Mouse (Mus musculus): Measurements from ENCODE around the gene Sirpa. TPM values are rescaled to one million over a fixed set of nuclear protein-coding genes. Genes with fewer than 3 reads are reported as not detected.

The Sirpa gene
- total and polyA plus RNA-seq, 3 experiments = 20.4 to 30.6 (median 27.1) TPM

DNA sequence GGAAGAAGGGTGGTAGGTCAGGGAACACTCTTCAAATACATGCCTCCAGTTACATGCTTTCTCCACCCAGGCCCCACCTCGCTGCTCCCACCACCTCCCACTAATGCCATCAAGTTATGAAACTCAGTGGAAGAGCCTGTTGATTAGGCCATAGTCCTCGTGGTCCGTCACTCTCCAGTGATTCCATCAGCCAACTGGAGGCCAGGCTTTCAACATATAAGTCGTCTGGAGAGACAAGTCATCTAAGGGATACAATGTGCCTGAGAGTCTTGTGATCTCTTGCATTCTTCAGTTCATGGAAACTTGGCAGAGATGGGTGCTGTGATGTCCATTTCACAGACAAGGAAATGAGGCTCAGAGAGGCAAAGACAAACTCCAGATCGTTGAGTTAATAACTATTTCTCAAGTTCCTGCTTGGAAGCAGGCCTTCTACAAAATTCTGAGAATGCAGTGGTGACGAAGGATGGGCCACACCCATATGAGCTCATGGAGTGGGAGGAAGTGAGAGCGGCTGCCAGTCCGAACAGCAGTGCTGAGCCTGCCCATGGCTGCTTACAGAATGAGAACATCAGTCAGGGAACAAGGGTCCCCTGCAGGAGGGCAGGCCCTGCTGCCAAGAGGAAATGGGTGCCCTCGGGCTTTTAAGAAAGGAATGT, 40.6 kb downstream of the Sirpa start:
- in situ Hi-C loops (cut with MboI; ENCODE audit: low pct_ligation_motif_present, low pct_unique_long_range_greater_than_20kb, low sequenced_read_pairs) (no loop called here), dilution Hi-C loops (cut with MboI; ENCODE audit: extremely low pct_ligation_motif_present, extremely low pct_unique_long_range_greater_than_20kb, low sequenced_read_pairs) (no loop called here)
- Histone ChIP-seq H3K27me3 (replicated peaks) (no peaks in the 10 kb centered on the region), H3K4me3 (replicated peaks in 1 of 3; ENCODE audit: low read depth in 2 of 3, low read length in 2 of 3, poor library complexity in 1 of 3) (no peak overlapping the region), H3K9ac (ENCODE audit: insufficient read depth, low read depth) (no peak overlapping the region), H3K27ac (ENCODE audit: insufficient read depth, low read depth) (no peak overlapping the region), H3K79me2 (replicated peaks; ENCODE audit: control insufficient read depth, extremely low read depth, insufficient read depth, poor library complexity, severe bottlenecking) (no peaks in the 10 kb centered on the region), H3K4me2 (ENCODE audit: insufficient read depth, low read depth, poor library complexity, severe bottlenecking) (peak overlapping the region; percentile 17; the same call in 1 of the 2 replicates), H3K9me3 (replicated peaks; ENCODE audit: low read length) (no peaks in the 10 kb centered on the region), H3K36me3 (replicated peaks in 1 of 2; ENCODE audit: control insufficient read depth in 1 of 2, insufficient read depth in 1 of 2, low read length in 1 of 2) (peaks cover 15 to 34% of the 10 kb centered on the region in 2 experiments), H3K4me1 (ENCODE audit: control insufficient read depth in 1 of 2, insufficient read depth in 2 of 2) (peaks cover 9 to 26% of the 10 kb centered on the region in 2 experiments)
- TF ChIP-seq MAX (IDR thresholded peaks at IDR 0.05; ENCODE audit: low read length) (peak; percentile 28), BHLHE40 (IDR thresholded peaks at IDR 0.05; ENCODE audit: low read depth, low read length) (no peak), HCFC1 (IDR thresholded peaks at IDR 0.05; ENCODE audit: low read depth, low read length) (0 out of 2 replicates have a peak, but pooled peaks have one; percentile 22), E2F4 (IDR thresholded peaks at IDR 0.05; ENCODE audit: insufficient replicate concordance, low read depth, low read length) (no peak), ZKSCAN1 (IDR thresholded peaks at IDR 0.05; ENCODE audit: borderline replicate concordance, low read depth, low read length) (no peak), CTCF (conservative IDR thresholded peaks at IDR 0.05 in 1 of 2, IDR thresholded peaks at IDR 0.05 in 1 of 2; ENCODE audit: low read depth in 2 of 2, low read length in 2 of 2) (no peak), USF1 (IDR thresholded peaks at IDR 0.05; ENCODE audit: low read depth, low read length) (no peak), EP300 (IDR thresholded peaks at IDR 0.05; ENCODE audit: low read length) (peak; percentile 53), TCF12 (IDR thresholded peaks at IDR 0.05; ENCODE audit: low read depth, low read length) (0 out of 2 replicates have a peak, but pooled peaks have one; percentile 20), IRF4 (IDR thresholded peaks at IDR 0.05; ENCODE audit: low read depth, low read length) (peak; percentile 79), ZMIZ1 (IDR thresholded peaks at IDR 0.05; ENCODE audit: low read depth, low read length) (no peak), POLR2A (IDR thresholded peaks at IDR 0.05; ENCODE audit: low read depth, low read length) (no peak), ZC3H11A (IDR thresholded peaks at IDR 0.05; ENCODE audit: low read depth, low read length) (no peak), ZNF384 (IDR thresholded peaks at IDR 0.05; ENCODE audit: low read depth, low read length) (no peak), USF2 (conservative IDR thresholded peaks at IDR 0.05; ENCODE audit: low read depth, low read length) (no peak), SIN3A (IDR thresholded peaks at IDR 0.05; ENCODE audit: low read length) (no peak), MAZ (IDR thresholded peaks at IDR 0.05; ENCODE audit: low read depth, low read length) (no peak), MAFK (IDR thresholded peaks at IDR 0.05; ENCODE audit: insufficient replicate concordance, low read length) (no peak), RAD21 (IDR thresholded peaks at IDR 0.05; ENCODE audit: low read depth, low read length) (peak; percentile 1; the same call in 1 of the 2 replicates), ETS1 (conservative IDR thresholded peaks at IDR 0.05; ENCODE audit: low read depth, low read length) (peak; percentile 50), POLR2AphosphoS2 (IDR thresholded peaks at IDR 0.05; ENCODE audit: low read depth, low read length) (no peak), PAX5 (IDR thresholded peaks at IDR 0.05; ENCODE audit: low read length) (no peak), NRF1 (IDR thresholded peaks at IDR 0.05; ENCODE audit: low read depth, low read length) (0 out of 2 replicates have a peak, but pooled peaks have one; percentile 29), CHD1 (IDR thresholded peaks at IDR 0.05; ENCODE audit: low read depth, low read length) (no peak), ELF1 (IDR thresholded peaks at IDR 0.05; ENCODE audit: low read depth, low read length) (peak; percentile 62; the same call in 1 of the 2 replicates), MXI1 (IDR thresholded peaks at IDR 0.05; ENCODE audit: low read depth, low read length) (no peak; the same call in 1 of the 2 replicates), MEF2A (IDR thresholded peaks at IDR 0.05; ENCODE audit: borderline replicate concordance, low read depth, low read length) (no peak), JUN (IDR thresholded peaks at IDR 0.05; ENCODE audit: insufficient read depth, low read depth, low read length) (peak; percentile 48), UBTF (IDR thresholded peaks at IDR 0.05; ENCODE audit: low read depth, low read length) (no peak), SMC3 (IDR thresholded peaks at IDR 0.05; ENCODE audit: low read depth, low read length) (no peak; the same call in 1 of the 2 replicates), RCOR1 (conservative IDR thresholded peaks at IDR 0.05; ENCODE audit: low read depth, low read length) (no peak), NELFE (IDR thresholded peaks at IDR 0.05; ENCODE audit: low read depth, low read length) (0 out of 2 replicates have a peak, but pooled peaks have one; percentile 16), TBP (conservative IDR thresholded peaks at IDR 0.05; ENCODE audit: low read depth, low read length) (no peak), GABPA (IDR thresholded peaks at IDR 0.05; ENCODE audit: insufficient replicate concordance, low read depth, low read length) (no peak), KAT2A (IDR thresholded peaks at IDR 0.05; ENCODE audit: insufficient replicate concordance, low read length) (no peak), CHD2 (IDR thresholded peaks at IDR 0.05; ENCODE audit: low read length) (peak; percentile 30; the same call in 1 of the 2 replicates), MYC (IDR thresholded peaks at IDR 0.05; ENCODE audit: low read depth, low read length) (peak; percentile 60; the same call in 1 of the 2 replicates), JUND (conservative IDR thresholded peaks at IDR 0.05; ENCODE audit: low read depth, low read length) (no peak)
- DNase-seq (ENCODE audit: extremely low read depth) = peak; percentile 82
